Mouse (Mus musculus) adrenal gland (tissue): ENCODE measurements at regions not wholly inside any gene's neighbourhood (a gene's known extent, or its start where the extent isn't known, plus 50 kb on each side); places are given as distances from the start of the nearest gene placed in this dataset.

Experiments used
- intact Hi-C: fragments of 180-260 bp; cut with DNase I; formaldehyde crosslinking; loops from one replicate; pipeline ENCODE4 v1.15.1; 2025

DNA sequence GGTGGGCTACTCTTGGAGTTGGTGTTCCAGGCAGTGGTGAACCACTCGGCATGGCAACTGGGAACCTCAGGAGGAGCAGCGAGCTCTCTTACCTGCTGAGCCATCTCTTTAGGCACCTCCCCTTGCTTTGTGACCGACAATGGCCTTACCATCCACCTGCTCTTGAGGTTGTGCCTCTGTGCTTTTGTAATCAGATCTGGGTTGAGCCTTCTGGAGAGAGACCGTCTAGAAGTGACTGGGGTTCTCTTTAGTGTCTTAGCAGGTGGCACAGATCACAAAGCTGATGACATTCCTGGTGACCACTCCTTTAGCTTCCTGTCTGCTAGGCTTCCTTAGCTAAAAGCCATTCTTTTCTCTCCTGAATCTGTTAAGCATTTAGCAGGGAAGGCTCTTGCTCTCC lies 191.7 kb downstream of the Enc1 start:
- intact Hi-C loops = loop anchor here (10.0 kb wide), 1 partner anchor 502 kb away; no protein-coding TSS in a partner anchor

DNA sequence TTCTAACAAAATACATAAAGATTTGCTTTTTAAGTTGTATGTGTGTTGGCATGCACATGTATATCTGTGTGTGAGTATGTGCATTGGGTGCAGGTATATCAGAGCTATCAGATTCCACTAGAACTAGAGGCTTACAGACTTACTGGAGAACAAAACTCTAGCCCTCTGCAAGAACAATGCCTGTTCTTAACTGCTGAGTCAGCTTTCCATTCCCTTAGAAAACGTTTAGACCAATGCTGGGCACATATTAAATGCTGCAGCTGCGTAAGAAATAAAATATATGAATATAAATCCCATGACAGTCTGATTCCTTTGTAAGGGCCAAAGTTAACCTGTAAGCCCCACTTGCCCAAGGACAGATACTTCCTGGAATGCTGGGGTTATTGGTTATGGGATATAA lies 190.0 kb downstream of the Enc1 start:
- intact Hi-C loops = loop anchor here (10.0 kb wide), 1 partner anchor 504 kb away; no protein-coding TSS in a partner anchor

DNA sequence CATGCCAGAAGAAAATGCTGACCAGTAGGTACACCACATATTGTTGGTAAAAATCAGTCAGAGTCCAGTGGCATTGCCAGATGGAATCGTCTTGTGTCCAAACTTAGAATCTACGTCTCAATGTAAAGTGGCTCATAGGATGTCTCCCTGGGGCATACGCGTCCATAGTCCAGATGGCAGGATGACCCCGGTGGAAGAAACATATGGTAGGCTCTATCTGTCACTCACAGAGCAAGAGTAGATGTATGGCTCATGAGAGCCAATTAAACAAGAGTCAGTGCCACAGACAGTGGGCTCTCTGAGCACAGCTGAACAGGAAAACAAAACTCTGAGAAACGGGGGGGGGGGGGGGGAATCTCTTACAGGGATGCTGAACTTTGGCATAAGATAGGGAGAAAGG lies 187.3 kb downstream of the Enc1 start:
- intact Hi-C loops = no loop called here

DNA sequence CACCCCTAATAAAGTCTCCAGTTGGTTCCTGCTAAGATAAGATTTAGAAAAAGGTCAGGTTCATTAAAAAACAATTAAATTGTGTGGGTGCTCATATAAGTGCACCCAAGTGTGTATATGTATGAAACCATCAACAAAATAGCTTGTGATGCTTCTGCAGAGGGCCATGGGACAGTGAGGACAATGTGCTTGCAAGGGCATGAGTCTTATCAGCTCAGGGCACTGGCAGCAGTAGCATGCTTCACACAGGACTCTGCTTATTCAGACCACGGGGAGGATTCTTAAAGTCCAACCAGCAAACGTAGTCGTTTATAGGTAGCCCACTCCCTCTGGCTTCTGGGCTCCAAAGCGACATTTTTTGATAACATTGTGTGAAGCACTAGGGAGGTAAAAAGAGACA lies 186.6 kb downstream of the Enc1 start:
- intact Hi-C loops = no loop called here

DNA sequence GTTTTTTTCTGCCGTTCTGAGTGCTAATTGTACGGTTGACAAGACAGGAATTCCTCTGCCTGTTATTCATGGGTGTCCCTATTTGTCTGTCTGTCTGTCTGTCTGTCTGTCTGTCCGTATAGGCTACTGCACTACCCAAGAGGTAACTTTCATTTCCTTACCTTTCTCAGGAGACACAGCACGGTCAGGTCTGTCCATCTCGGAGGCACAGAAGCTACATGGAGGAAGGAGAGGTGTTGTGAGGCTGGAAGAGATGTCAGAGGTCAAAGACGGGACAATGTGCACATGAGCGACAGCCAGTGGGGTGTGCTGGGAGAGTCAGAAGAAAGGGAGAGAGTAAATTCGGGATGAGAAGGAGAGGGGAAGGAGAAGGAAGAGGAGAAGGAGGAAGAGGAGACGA lies 184.8 kb downstream of the Enc1 start:
- intact Hi-C loops = no loop called here

DNA sequence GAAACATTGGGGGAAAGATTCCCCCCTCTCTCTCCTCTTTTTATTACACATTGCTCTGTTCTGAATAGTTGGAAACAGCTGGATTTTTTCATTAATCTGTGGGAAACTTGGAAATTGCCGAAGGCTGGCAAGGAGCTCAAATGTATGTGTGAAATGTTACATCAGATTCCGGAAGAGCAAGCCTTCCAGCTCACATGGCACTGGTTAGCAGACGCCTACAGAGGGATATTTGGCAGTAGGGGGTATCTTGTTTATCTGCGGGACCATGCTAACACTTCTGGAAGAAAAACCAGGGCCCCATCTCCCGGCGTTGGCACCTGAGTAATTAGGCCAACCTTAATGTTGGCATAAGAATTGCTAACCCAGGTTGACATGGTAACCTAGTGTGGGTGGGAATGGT lies 183.0 kb downstream of the Enc1 start:
- intact Hi-C loops = no loop called here

DNA sequence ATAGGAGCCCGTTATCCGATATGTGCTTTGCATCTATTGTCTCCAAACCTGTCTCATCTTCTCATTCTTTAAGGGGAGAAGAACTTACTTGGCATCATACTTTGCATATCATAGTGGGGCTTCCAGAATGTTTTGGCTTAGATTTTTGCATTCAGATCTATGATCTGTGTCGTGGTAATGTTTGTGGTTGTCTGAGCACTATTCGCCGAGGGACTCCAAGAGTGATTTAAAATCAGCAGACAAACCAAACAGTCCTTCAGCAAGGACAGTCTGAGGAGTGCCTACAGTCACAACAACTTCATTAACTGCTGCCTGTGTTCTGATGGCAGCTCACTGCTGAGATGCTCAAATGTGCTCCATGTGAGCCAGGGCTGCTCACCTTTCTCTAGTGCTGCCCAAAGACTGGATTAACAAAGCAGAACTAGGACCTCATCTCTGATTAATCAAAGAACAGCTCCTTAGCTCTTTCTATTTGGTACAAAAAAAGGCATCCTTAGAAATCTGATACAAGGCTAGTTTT lies 182.5 kb downstream of the Enc1 start:
- intact Hi-C loops = no loop called here

DNA sequence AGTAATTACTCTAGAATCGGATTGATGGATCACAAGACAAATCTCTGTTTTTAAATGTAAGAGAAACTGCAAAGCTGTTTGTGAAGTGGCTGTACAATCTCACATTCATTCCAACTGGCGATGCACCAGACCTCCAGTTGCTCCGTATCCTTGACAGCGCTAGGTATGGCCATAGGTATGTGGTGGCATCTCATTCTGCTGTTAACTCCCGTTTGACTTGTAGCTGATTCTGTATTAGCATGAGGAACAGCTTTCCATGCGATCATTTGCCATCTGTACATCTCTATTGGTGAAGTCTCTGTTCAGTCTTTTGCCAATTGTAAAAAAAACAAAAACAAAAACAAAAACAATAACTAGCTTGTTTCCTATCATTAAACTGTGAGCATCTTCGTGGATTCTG lies 182.0 kb downstream of the Enc1 start:
- intact Hi-C loops = no loop called here

DNA sequence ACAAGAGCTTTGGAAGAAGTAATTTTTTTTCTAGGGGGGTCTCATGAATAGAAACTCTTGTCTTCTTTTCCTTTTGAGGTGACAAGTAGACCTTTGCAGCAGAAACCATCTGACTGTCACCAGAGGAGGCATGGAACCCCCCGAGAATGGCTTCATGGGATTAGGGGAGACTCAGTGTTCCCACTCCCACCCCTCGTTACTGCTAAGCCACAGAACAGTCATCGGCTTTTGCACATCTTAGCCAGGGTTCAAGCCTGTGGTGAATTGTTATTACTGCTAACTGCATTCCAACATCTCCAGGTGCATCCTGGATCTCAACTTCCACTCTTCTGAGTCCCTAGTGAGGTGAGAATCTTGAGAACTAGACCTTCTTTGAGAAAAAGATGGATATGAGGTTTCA lies 180.9 kb downstream of the Enc1 start:
- intact Hi-C loops = no loop called here

DNA sequence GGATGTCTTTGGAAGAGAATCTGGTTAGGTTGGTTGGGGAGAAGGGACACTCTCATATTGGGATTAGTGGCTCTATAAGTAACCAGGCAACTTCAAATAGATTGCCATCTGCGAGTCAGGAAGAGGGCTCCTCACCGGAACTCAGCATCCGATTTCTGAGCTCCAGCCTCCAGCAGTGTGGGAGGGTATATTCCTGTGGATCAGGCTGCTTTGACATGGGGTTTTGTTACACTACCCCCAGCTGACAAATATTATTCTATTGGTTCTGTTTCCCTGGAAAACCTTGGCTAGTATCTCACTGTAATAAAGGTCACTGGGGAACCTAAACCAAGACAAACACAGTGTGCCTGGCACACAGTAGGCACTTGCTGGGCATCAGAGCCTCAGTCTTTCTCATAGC lies 179.9 kb downstream of the Enc1 start:
- intact Hi-C loops = no loop called here

DNA sequence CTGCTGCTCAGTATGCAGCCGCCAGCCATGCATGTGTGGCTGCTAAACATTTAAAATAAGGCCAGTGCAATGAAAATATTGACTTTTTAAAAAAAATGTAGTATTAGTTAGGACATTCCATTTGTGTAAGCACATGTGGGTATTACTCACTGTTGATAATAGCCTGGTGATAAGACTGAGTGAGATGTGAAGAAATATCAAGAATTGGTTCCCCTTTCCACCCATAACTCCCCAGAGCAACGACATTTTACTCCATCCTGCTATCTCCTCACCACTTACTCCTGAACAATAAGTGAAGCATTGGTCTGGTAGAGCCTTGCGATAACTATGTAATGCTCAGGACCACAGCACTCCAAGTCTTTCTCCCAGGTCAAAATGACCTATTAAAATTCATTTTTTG lies 178.2 kb downstream of the Enc1 start:
- intact Hi-C loops = no loop called here

DNA sequence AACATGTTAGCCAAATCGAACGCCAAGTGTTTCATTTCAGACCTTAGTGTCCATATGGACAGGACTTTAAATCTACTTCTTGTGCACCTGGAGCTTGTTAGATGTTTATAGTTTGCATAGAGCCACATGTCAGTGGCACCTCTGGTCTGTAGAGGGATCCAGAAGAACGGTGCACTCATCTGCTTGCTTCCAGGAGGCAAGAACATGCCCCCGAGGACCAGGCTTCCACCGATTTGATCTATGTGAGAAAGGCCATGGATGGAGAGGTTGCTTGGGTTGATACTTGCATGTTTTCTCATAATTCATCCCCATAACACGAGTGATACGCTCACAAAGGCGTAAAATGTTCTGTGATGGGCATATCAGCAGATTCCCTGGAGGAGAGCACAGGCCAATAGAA lies 177.8 kb downstream of the Enc1 start:
- intact Hi-C loops = no loop called here

DNA sequence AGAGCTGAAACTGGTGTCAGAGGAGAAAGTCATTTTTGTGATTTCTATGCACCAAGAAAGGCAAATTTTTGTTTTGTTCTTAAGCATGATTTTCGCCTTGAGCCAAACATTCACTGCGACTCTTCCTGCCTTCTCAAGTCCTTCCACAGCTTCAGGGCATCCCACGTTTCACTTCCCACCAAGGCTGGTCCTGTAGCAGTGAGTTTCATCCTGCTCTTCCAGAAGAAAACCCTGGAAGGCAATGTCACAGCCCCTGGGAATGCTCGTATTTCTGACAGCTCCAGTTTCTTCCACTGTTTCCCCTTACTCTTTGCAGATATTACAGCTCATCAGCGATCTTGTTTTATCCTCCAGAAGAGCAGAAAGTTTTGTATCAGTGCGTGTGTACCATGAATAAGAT lies 177.2 kb downstream of the Enc1 start:
- intact Hi-C loops = no loop called here

DNA sequence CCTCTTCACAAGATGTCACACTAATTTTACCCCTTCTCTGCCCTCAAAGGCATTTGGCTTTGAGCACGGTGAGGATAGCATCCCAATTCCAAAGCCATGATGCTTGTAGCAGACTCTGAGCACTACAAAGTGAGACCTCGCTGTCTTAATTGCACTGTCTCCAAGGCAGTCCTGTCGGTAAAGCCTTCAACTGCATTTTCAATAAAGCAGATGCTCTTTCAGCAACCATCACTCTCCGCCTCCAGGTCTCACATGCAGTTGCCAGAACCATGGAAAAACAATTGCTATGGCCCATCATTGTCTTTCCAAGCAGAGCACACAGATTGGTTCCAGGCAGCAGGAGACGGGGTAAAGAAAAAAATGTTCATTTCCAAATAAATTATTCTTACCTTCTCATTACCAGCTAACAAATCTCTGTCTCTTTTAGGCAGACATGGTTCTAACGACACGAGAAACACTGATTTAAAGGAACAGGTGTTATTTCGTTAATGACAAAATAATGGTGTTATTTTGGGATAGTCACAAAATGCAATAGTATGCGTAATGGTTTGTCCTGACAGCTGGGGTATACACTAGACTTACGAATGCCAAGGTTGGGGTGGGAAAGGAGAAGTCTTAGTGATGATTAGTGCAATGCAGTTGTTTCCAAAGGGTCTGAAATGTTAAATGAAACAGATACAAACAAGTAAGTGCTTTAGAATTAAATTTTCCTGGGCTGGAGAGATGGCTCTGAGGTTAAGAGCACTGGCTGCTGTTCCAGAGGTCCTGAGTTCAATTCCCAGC lies 175.2 kb downstream of the Enc1 start:
- intact Hi-C loops = no loop called here

DNA sequence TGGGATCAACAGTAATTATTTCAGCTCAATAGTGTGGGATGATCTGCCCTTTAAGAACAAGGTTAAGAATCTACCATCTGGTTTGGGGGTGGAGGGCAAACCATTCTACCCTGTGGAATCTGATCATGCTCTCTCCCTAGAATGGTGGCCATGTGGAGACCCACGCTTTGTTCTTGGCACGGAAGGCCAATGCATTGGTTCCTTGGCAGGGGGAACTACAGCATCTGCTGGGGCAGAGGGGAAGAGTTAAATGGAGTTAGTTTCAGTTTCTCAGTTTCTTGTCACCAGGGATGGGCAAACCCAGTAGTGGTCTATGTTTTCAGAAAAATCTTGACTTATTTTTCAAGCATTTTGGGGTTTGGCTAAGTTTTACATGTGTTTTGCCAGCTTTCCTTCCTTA lies 174.5 kb downstream of the Enc1 start:
- intact Hi-C loops = no loop called here

DNA sequence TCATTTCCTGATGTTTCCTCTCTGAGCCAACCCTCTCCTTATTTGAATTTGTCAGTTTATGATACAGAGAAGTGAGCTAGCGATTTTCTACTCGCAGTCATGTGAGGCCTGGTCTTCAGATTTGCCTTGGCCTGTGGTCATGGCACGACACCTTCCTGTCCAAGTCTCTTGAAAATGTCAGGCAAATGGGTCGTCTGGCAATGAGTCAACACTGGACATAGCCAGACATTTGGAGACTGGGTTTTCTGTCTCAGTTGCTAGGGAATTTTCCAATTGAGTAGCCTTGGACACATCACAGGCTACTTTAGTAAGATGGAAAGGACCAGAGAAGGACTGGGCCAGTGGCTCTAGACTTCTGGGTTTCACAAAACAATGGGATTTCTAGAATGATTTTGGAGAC lies 171.2 kb downstream of the Enc1 start:
- intact Hi-C loops = no loop called here

DNA sequence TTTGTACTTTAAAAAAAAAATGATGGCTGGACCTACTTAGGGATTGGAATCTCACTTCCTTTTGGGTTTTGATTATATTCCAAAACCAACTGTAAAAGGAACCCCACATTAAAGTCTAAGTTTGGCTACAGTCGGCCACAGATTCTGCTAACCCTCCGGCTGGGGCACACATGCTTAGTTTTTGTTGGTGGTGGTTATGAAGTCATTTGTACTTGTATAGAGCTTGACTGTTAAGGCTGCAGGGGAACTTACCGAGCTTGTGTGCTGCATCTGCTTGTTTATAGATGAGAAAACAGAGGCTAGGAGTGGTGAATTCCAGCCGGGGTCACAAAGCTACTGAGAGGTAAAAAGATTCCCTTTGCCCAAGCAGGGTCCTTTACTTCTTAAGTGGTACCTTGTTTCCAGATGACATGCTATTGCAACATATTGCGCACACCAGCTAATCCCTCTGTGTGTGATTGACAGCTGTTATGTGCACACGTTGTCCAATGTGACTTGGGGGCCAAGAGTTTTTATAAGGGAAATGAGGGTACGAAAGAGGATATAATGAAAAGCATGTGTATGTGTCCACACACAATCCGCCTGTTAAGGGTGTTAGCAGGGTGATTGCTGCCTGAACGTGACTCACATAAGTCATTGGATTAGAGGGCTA lies 169.8 kb downstream of the Enc1 start:
- intact Hi-C loops = no loop called here

DNA sequence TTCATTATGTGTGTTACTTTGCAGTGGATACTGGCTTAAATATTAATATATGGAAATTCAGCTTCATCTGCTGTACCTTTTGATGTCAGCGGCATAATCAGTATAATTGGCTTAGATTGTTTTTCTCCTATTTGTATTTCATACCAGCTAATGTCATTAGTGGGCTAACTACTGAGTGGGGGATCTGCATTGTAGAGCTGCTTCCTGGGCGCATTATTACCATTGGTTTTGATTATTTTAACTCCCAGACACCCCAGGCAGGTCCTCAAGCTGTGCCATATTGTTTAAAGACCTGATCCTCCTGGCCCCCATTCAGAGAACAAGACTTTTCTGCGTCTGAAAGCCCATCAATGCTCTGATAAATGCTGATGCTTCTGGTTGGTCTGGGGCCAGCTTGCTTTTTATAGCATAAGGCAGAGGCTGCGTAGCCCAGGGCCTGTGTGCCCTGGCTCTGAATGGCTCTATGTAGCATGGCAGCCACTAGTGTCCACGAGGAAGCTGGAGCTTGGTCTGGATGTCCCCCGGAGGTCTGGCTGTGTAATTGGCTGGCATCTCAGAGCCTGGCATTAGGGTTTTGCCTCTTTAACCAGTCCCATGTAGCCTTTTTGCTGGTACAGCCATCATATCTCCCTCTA lies 169.1 kb downstream of the Enc1 start:
- intact Hi-C loops = no loop called here

DNA sequence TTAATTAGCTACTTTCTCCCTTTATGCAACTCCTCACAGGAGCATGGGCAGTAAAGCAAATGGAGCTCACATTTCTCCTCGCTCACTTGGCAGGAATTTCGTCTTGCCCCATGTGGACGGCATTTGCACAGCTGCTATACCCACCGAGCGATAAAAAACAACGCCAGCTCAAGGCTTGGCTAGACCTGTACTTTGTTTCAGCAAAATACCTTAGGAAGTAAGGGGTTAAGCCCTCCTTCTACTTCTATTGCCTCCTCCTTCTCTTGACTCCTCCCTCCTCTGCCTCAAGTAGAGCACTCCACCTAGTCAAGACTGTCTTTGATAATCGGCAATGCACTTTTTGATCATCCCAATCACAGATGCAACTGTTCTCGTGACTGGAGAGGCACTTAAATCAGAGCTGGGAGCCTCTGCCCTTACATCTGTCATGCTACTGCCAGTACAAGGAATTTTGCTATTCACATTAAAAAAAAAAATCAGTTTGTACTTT lies 168.4 kb downstream of the Enc1 start:
- intact Hi-C loops = no loop called here

DNA sequence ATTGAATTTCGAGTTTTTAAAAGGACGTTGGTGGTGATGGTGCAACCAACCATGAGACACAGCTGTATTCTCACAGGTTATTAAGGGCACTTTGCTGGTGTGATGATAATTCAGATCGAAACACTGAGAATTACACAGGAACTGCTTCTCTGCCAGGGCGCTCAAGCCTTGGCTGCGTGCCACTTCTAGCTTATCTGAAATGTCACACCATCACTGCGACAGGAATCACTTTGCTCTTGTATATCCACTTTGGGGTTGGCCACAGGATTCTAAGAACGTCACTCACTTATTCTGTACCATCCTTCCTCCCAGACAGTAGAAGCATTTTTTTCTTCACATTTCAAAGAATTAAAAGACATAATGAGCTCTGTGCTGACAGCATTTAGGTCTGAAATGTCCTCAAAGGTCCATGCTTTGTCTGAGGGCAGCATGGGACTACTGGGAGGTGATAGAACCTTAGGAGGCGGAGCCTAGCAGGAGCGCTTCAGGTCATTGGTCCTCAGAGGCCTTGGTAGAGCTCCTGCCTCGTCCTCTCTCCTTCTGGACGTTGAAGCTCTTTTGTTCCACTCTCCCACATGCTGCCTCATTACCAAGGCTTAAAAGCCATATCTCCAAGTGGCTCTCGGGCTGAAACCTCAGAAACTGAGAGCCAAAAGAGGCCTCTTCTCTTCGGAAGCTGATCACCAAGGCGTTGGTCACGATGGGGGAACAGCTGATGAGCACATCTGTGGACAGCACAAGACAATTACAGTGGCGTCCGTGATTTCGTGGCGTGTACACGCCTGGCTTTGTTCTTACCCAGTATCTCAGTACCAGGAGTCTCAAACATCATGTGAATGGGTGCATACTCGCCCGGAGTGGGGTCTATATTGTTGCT lies 167.7 kb downstream of the Enc1 start:
- intact Hi-C loops = no loop called here

DNA sequence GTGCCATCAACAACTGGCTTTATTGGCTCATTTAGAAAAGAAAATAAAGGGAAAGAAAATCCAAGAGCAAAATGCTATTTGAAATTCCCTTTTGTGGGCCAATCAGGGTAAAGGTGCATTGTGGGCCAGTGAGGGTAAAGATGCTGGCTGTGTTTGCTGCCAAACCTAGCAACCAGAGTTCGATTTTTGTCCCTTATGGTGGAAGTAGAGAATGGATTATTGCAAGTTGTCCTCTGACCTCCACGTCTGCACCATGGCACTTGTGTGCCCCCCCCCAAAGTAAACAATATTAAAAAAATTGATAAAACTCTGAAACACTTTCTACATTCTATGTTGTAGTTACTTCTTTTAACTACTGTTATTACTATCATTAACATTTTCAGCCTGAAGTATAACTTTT lies 166.9 kb downstream of the Enc1 start:
- intact Hi-C loops = no loop called here
